Mouse (Mus musculus) CD8-positive naive resting alpha-beta T cell, adult 2 months (primary cell): Measurements from ENCODE around the gene Crp.

ENCODE experiments used
- DNase-seq, 2 experiments: peaks; one replicate each; pipeline ENCODE4 v3.0.0; 2022; ENCODE audit warnings: low read depth in 2 of 2, low spot score in 2 of 2

Crp gene

GRCm38 (mm10) chr1:172697844-172698243 is at the start of gene Crp:
Gene Crp (plus strand): TSS chr1:172698055.
- no peak for DNase-seq

- no peak for DNase-seq
These were observed 48.5 kb upstream of the Crp start for GRCm38 (mm10) chr1:172649396-172649795.

- DNase-seq: no peak
These were observed 47.2 kb upstream of the Crp start for GRCm38 (mm10) chr1:172650519-172651287.

GRCm38 (mm10) chr1:172651288-172651987 is 46.4 kb upstream of the Crp start:
- DNase-seq: no peak

GRCm38 (mm10) chr1:172652040-172652662 is 45.7 kb upstream of the Crp start:
- no peak for DNase-seq

- DNase-seq: no peak
These were observed 44.0 kb upstream of the Crp start for GRCm38 (mm10) chr1:172653900-172654299.

GRCm38 (mm10) chr1:172657266-172657665 is 40.6 kb upstream of the Crp start:
- DNase-seq: no peak

- DNase-seq: no peak
These were observed 38.2 kb upstream of the Crp start for GRCm38 (mm10) chr1:172659688-172660087.

- no peak for DNase-seq
These were observed 32.4 kb upstream of the Crp start for GRCm38 (mm10) chr1:172665457-172665856.

GRCm38 (mm10) chr1:172667597-172667996 is 30.3 kb upstream of the Crp start:
- no peak for DNase-seq

GRCm38 (mm10) chr1:172670716-172671115 is 27.1 kb upstream of the Crp start:
- no peak for DNase-seq

GRCm38 (mm10) chr1:172680742-172681141 is 17.1 kb upstream of the Crp start:
- DNase-seq: no peak

GRCm38 (mm10) chr1:172683551-172683950 is 14.3 kb upstream of the Crp start:
- no peak for DNase-seq

- DNase-seq: no peak
These were observed 13.9 kb upstream of the Crp start for GRCm38 (mm10) chr1:172683957-172684356.

- no peak for DNase-seq
These were observed 12.7 kb upstream of the Crp start for GRCm38 (mm10) chr1:172685178-172685577.

- DNase-seq: no peak
These were observed 433 bp upstream of the Crp start for GRCm38 (mm10) chr1:172697422-172697821.

GRCm38 (mm10) chr1:172700814-172701213 is 3.0 kb downstream of the Crp start:
- DNase-seq: no peak

- no peak for DNase-seq
These were observed 3.5 kb downstream of the Crp start for GRCm38 (mm10) chr1:172701381-172701780.

- DNase-seq: no peak
These were observed 4.0 kb downstream of the Crp start for GRCm38 (mm10) chr1:172701901-172702300.

GRCm38 (mm10) chr1:172704769-172705168 is 6.9 kb downstream of the Crp start:
- no peak for DNase-seq

GRCm38 (mm10) chr1:172706243-172706642 is 8.4 kb downstream of the Crp start:
- DNase-seq: no peak

- DNase-seq: no peak
These were observed 12.0 kb downstream of the Crp start for GRCm38 (mm10) chr1:172709788-172710350.
